Mouse (Mus musculus) cerebellum, postnatal 4 days (tissue): ENCODE data around the gene 9530077C05Rik.
"Not testable (repeated sequence)": the region's sequence is repeated elsewhere in the genome, so short reads cannot be mapped to it uniquely, and the experiment has no call there.

Experiments used
- DNase-seq, 2 experiments: peaks; one replicate each; pipeline ENCODE4 v3.0.0; 2022; ENCODE audit warnings: low spot score in 2 of 2, mixed read lengths in 1 of 2

9530077C05Rik gene

GRCm38 (mm10) chr9:22411002-22411857, at the start of gene 9530077C05Rik:
Gene 9530077C05Rik, plus strand, starts transcription at chr9:22411513.
- peak; percentile 95 to 97 for DNase-seq

GRCm38 (mm10) chr9:22366221-22366620, 45.1 kb upstream of the 9530077C05Rik start:
- no peak for DNase-seq

GRCm38 (mm10) chr9:22366621-22367020, 44.7 kb upstream of the 9530077C05Rik start:
- no peak for DNase-seq

GRCm38 (mm10) chr9:22368030-22368429, 43.3 kb upstream of the 9530077C05Rik start:
- no peak for DNase-seq

GRCm38 (mm10) chr9:22372760-22373159, 38.6 kb upstream of the 9530077C05Rik start:
- peak in 1 of 2 experiments; percentile 7 for DNase-seq

- DNase-seq = no peak
Observed at GRCm38 (mm10) chr9:22376086-22376485, 35.2 kb upstream of the 9530077C05Rik start.

- DNase-seq = no peak
Observed at GRCm38 (mm10) chr9:22385890-22386289, 25.4 kb upstream of the 9530077C05Rik start.

- no peak for DNase-seq
Observed at GRCm38 (mm10) chr9:22387901-22388300, 23.4 kb upstream of the 9530077C05Rik start.

- no peak for DNase-seq
Observed at GRCm38 (mm10) chr9:22388401-22388980, 22.8 kb upstream of the 9530077C05Rik start.

- peak; percentile 86 to 96 for DNase-seq
Observed at GRCm38 (mm10) chr9:22389021-22389476, 22.3 kb upstream of the 9530077C05Rik start, which contains the start of gene Anln. Gene Anln, minus strand, starts transcription at chr9:22389188.

GRCm38 (mm10) chr9:22389736-22390245, 21.5 kb upstream of the 9530077C05Rik start:
- no peak for DNase-seq

GRCm38 (mm10) chr9:22390390-22390789, 20.9 kb upstream of the 9530077C05Rik start:
- DNase-seq = no peak

GRCm38 (mm10) chr9:22394725-22395124, 16.6 kb upstream of the 9530077C05Rik start:
- no peak for DNase-seq

GRCm38 (mm10) chr9:22399021-22399420, 12.3 kb upstream of the 9530077C05Rik start:
- DNase-seq = no peak

GRCm38 (mm10) chr9:22402001-22402400, 9.3 kb upstream of the 9530077C05Rik start:
- no peak for DNase-seq

- DNase-seq = no peak
Observed at GRCm38 (mm10) chr9:22402976-22403375, 8.3 kb upstream of the 9530077C05Rik start.

- DNase-seq = not testable (repeated sequence)
Observed at GRCm38 (mm10) chr9:22403501-22403900, 7.8 kb upstream of the 9530077C05Rik start.

GRCm38 (mm10) chr9:22405414-22405813, 5.9 kb upstream of the 9530077C05Rik start:
- no peak for DNase-seq

GRCm38 (mm10) chr9:22407633-22408032, 3.7 kb upstream of the 9530077C05Rik start:
- DNase-seq = not testable (repeated sequence)

GRCm38 (mm10) chr9:22408344-22408743, 3.0 kb upstream of the 9530077C05Rik start:
- not testable (repeated sequence) for DNase-seq

GRCm38 (mm10) chr9:22409501-22409900, 1.8 kb upstream of the 9530077C05Rik start:
- no peak for DNase-seq

- no peak for DNase-seq
Observed at GRCm38 (mm10) chr9:22416187-22416586, 4.9 kb downstream of the 9530077C05Rik start.
